Comparison of ENCODE assay signal across 15 mouse cellular contexts in the genomic region with DNA sequence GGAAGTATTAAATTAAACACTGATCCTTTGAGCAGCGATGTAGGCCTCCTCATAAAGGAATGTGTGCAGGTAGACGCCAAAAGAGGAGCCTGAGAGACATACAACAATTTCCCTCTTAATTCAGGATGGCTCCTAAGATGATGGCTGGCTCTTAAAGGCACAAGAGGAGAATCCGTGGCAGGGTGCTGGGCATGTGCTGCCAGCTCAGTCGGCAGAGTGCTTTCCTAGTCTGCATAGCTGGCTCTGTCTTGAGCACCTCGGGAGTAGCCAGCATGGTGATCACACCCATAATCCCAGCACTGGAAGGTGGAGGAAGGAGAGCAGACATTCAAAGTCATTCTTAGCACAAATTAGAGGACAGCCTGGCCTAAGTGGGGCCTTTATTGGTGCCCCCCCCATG. TPM values are rescaled to one million over a fixed set of nuclear protein-coding genes. Genes with fewer than 3 reads are reported as not detected.
DNase-seq lines count a peak whose midpoint lies in the region; ATAC-seq lines count a peak whose summit lies in the region.
"Had no signal": no experiment of that assay in that cellular context is flagged by ENCODE, and none has a peak within 500 bp of the region (broad histone marks: within the 10 kb centered on the region; RNA-seq: fewer than 3 reads in every experiment).

No protein-coding gene starts in this region.

- H3K4me1 ChIP-seq in heart, embryonic 10.5 days, result peaks cover 13% of the 10 kb centered on the region; the same call in 1 of the 2 replicates
- H3K4me1 ChIP-seq in kidney, embryonic 15.5 days, result peaks cover 51% of the 10 kb centered on the region
- H3K4me1 ChIP-seq: embryonic facial prominence, embryonic 10.5 days; midbrain, embryonic 10.5 days had no signal

- no peaks in the 10 kb centered on the region for H3K27me3 ChIP-seq in heart, embryonic 10.5 days (ENCODE audit: insufficient read depth, poor library complexity, severe bottlenecking)
- no peaks in the 10 kb centered on the region for H3K27me3 ChIP-seq in kidney, embryonic 15.5 days
- H3K27me3 ChIP-seq: Patski had no signal

- H3K4me2 ChIP-seq in kidney, embryonic 15.5 days, result no peak overlapping the region
- H3K4me2 ChIP-seq: liver, embryonic 11.5 days had no signal

- no peak for DNase-seq in heart, embryonic 10.5 days (ENCODE audit: low spot score)
- DNase-seq in heart, adult 11 months, result no peak
- DNase-seq in kidney, adult 8-10 months, result no peak
- peak; percentile 50 for DNase-seq in brain, adult 2 months (ENCODE audit: low read depth, low spot score)
- peak; percentile 55 to 65 for DNase-seq in cerebellum, postnatal 10 days
- DNase-seq in adrenal gland, postnatal 25 days, result no peak
- no peak for DNase-seq in urinary bladder, postnatal 14 days (ENCODE audit: low spot score)

- H3K4me3 ChIP-seq in heart, embryonic 10.5 days, result 0 out of 2 replicates have a peak overlapping the region, but pooled peaks have one; percentile 1
- H3K4me3 ChIP-seq in kidney, embryonic 15.5 days (replicated peaks), result no peak overlapping the region
- H3K4me3 ChIP-seq: embryonic facial prominence, embryonic 10.5 days; midbrain, embryonic 10.5 days had no signal

- ATAC-seq in kidney, embryonic 15.5 days (replicated peaks; ENCODE audit: low FRiP score), result no peak
- ATAC-seq: inflammation-experienced regulatory T-cells, adult 6 months had no signal

- 0 out of 2 replicates have a peak overlapping the region, but pooled peaks have one; percentile 8 for H3K27ac ChIP-seq in heart, embryonic 10.5 days
- H3K27ac ChIP-seq in kidney, embryonic 15.5 days, result peak overlapping the region; percentile 82
- H3K27ac ChIP-seq: embryonic facial prominence, embryonic 10.5 days; midbrain, embryonic 10.5 days had no signal

- 93% methylated on average over 5 of the region's 5 CpGs for WGBS in heart, embryonic 10.5 days
- 58% methylated on average over 5 of the region's 5 CpGs for WGBS in kidney, embryonic 15.5 days

- H3K9ac ChIP-seq in kidney, embryonic 15.5 days, result no peak overlapping the region

- peaks cover 92% of the 10 kb centered on the region for H3K36me3 ChIP-seq in heart, embryonic 10.5 days
- H3K36me3 ChIP-seq in kidney, embryonic 15.5 days, result peaks cover 85% of the 10 kb centered on the region

- H3K9me3 ChIP-seq in heart, embryonic 10.5 days, result no peaks in the 10 kb centered on the region
- no peaks in the 10 kb centered on the region for H3K9me3 ChIP-seq in kidney, embryonic 15.5 days (replicated peaks)
- H3K9me3 ChIP-seq: embryonic facial prominence, embryonic 10.5 days; midbrain, embryonic 10.5 days had no signal

RNA-seq across cellular contexts. Expression of a gene that starts 23.2 kb away (rescaled TPM):
- polyA plus RNA-seq in heart, embryonic 10.5 days (2016; fragmentation: Nextera tagmentation; extraction: Ambion mirVana), result 66.0 and 68.7 TPM in 2 replicates
- 75.9 and 77.2 TPM in 2 replicates for polyA plus RNA-seq in kidney, embryonic 15.5 days (2015; fragmentation: Nextera tagmentation; extraction: Ambion mirVana)
- total RNA-seq in adrenal gland, postnatal 25 days (2021), result 107 and 125 TPM in 2 replicates

RNA-seq across cellular contexts. Expression of a gene that starts 24.4 kb away (rescaled TPM):
- 31.0 and 34.3 TPM in 2 replicates for polyA plus RNA-seq in heart, embryonic 10.5 days (2016; fragmentation: Nextera tagmentation; extraction: Ambion mirVana)
- 45.1 and 45.9 TPM in 2 replicates for polyA plus RNA-seq in kidney, embryonic 15.5 days (2015; fragmentation: Nextera tagmentation; extraction: Ambion mirVana)
- total RNA-seq in adrenal gland, postnatal 25 days (2021), result 35.9 and 44.4 TPM in 2 replicates

RNA-seq across cellular contexts. Expression of a gene that starts 24.6 kb away (rescaled TPM):
- polyA plus RNA-seq in heart, embryonic 10.5 days (2016; fragmentation: Nextera tagmentation; extraction: Ambion mirVana), result 76.5 and 87.9 TPM in 2 replicates
- polyA plus RNA-seq in kidney, embryonic 15.5 days (2015; fragmentation: Nextera tagmentation; extraction: Ambion mirVana), result 82.8 and 92.6 TPM in 2 replicates
- 74.6 and 75.0 TPM in 2 replicates for total RNA-seq in adrenal gland, postnatal 25 days (2021)

RNA-seq across cellular contexts. Expression of a gene that starts 34.8 kb away (rescaled TPM):
- polyA plus RNA-seq in heart, embryonic 10.5 days (2016; fragmentation: Nextera tagmentation; extraction: Ambion mirVana), result 0.07 and 2.4 TPM in 2 replicates
- polyA plus RNA-seq in kidney, embryonic 15.5 days (2015; fragmentation: Nextera tagmentation; extraction: Ambion mirVana), result 41.5 and 47.1 TPM in 2 replicates
- total RNA-seq in adrenal gland, postnatal 25 days (2021), result not detected in 2 replicates
- total RNA-seq: gastrocnemius, adult 8-10 months had no signal
- polyA plus RNA-seq: inflammation-experienced regulatory T-cells, adult 6 months; urinary bladder, adult 2 months had no signal

RNA-seq across cellular contexts. Expression of a gene that starts 58.1 kb away (rescaled TPM):
- polyA plus RNA-seq in heart, embryonic 10.5 days (2016; fragmentation: Nextera tagmentation; extraction: Ambion mirVana), result 1,508 and 1,550 TPM in 2 replicates
- 1,170 and 1,259 TPM in 2 replicates for polyA plus RNA-seq in kidney, embryonic 15.5 days (2015; fragmentation: Nextera tagmentation; extraction: Ambion mirVana)
- 791 and 820 TPM in 2 replicates for total RNA-seq in adrenal gland, postnatal 25 days (2021)

Comparison
In these comparisons a context has a peak if more than half of its experiments do, and no peak if none do; other contexts are left out.
1. DNase-seq: peak in brain, adult 2 months (single experiment) and cerebellum, postnatal 10 days (2 of 2); none in heart, embryonic 10.5 days (single experiment), heart, adult 11 months (single experiment), kidney, adult 8-10 months (0 of 2), adrenal gland, postnatal 25 days (single experiment) and urinary bladder, postnatal 14 days (single experiment).